Mouse (Mus musculus): ENCODE results near the gene Tmem37. TPM values are rescaled to one million over a fixed set of nuclear protein-coding genes. Genes with fewer than 3 reads are reported as not detected.
A peak's percentile ranks its signal among the peaks of the same experiment; 100 is the strongest.

The Tmem37 gene
- polyA plus RNA-seq, 1 experiment, result 5.8 TPM

GRCm38 (mm10) chr1:120044584-120044983 is 29.3 kb downstream of the Tmem37 start:
- TF ChIP-seq POLR2A (IDR thresholded peaks at IDR 0.05; ENCODE audit: borderline replicate concordance, control insufficient read depth, low read depth, low read length), result no peak
- no peak for TF ChIP-seq CTCF (IDR thresholded peaks at IDR 0.05; ENCODE audit: control insufficient read depth, insufficient read depth, low read length)
- H3K4me3 ChIP-seq (replicated peaks; ENCODE audit: control insufficient read depth, low read depth, low read length), result no peak overlapping the region
- H3K4me1 ChIP-seq (ENCODE audit: control insufficient read depth, insufficient read depth, low read length), result peaks cover 2% of the 10 kb centered on the region; the same call in 1 of the 2 replicates
- WGBS, result 49% methylated on average over 16 of the region's 16 CpGs
- H3K27ac ChIP-seq (ENCODE audit: control insufficient read depth, insufficient read depth, low read depth, low read length, poor library complexity), result no peak overlapping the region

- WGBS, result 91% methylated on average over 8 of the region's 8 CpGs
- TF ChIP-seq CTCF (IDR thresholded peaks at IDR 0.05; ENCODE audit: control insufficient read depth, insufficient read depth, low read length), result no peak
- TF ChIP-seq POLR2A (IDR thresholded peaks at IDR 0.05; ENCODE audit: borderline replicate concordance, control insufficient read depth, low read depth, low read length), result no peak
- H3K4me3 ChIP-seq (replicated peaks; ENCODE audit: control insufficient read depth, low read depth, low read length), result no peak overlapping the region
- peaks cover 2% of the 10 kb centered on the region; the same call in 1 of the 2 replicates for H3K4me1 ChIP-seq (ENCODE audit: control insufficient read depth, insufficient read depth, low read length)
- no peak overlapping the region for H3K27ac ChIP-seq (ENCODE audit: control insufficient read depth, insufficient read depth, low read depth, low read length, poor library complexity)
Observed at GRCm38 (mm10) chr1:120042421-120042820, 31.5 kb downstream of the Tmem37 start.

- Histone ChIP-seq H3K4me1 (ENCODE audit: control insufficient read depth, insufficient read depth, low read length) (no peaks in the 10 kb centered on the region; the same call in 1 of the 2 replicates), H3K27ac (ENCODE audit: control insufficient read depth, insufficient read depth, low read depth, low read length, poor library complexity) (no peak overlapping the region; the same call in 1 of the 2 replicates), H3K4me3 (replicated peaks; ENCODE audit: control insufficient read depth, low read depth, low read length) (no peak overlapping the region)
- TF ChIP-seq POLR2A (IDR thresholded peaks at IDR 0.05; ENCODE audit: borderline replicate concordance, control insufficient read depth, low read depth, low read length) (no peak), CTCF (IDR thresholded peaks at IDR 0.05; ENCODE audit: control insufficient read depth, insufficient read depth, low read length) (no peak)
- WGBS, result 45% methylated on average over 9 of the region's 9 CpGs
Observed at GRCm38 (mm10) chr1:120038594-120038993, 35.3 kb downstream of the Tmem37 start.

- WGBS, result 73% methylated on average over 9 of the region's 9 CpGs
- Histone ChIP-seq H3K4me1 (ENCODE audit: control insufficient read depth, insufficient read depth, low read length) (no peaks in the 10 kb centered on the region), H3K4me3 (replicated peaks; ENCODE audit: control insufficient read depth, low read depth, low read length) (no peak overlapping the region), H3K27ac (ENCODE audit: control insufficient read depth, insufficient read depth, low read depth, low read length, poor library complexity) (no peak overlapping the region)
- TF ChIP-seq POLR2A (IDR thresholded peaks at IDR 0.05; ENCODE audit: borderline replicate concordance, control insufficient read depth, low read depth, low read length) (no peak), CTCF (IDR thresholded peaks at IDR 0.05; ENCODE audit: control insufficient read depth, insufficient read depth, low read length) (no peak)
Observed at GRCm38 (mm10) chr1:120037021-120037683, 36.7 kb downstream of the Tmem37 start.

- TF ChIP-seq POLR2A (IDR thresholded peaks at IDR 0.05; ENCODE audit: borderline replicate concordance, control insufficient read depth, low read depth, low read length), result no peak
- no peak for TF ChIP-seq CTCF (IDR thresholded peaks at IDR 0.05; ENCODE audit: control insufficient read depth, insufficient read depth, low read length)
- WGBS, result 75% methylated on average over 7 of the region's 7 CpGs
- H3K4me1 ChIP-seq (ENCODE audit: control insufficient read depth, insufficient read depth, low read length), result no peaks in the 10 kb centered on the region
- no peak overlapping the region for H3K27ac ChIP-seq (ENCODE audit: control insufficient read depth, insufficient read depth, low read depth, low read length, poor library complexity)
- H3K4me3 ChIP-seq (replicated peaks; ENCODE audit: control insufficient read depth, low read depth, low read length), result no peak overlapping the region
Observed at GRCm38 (mm10) chr1:120035456-120036034, 38.3 kb downstream of the Tmem37 start.

GRCm38 (mm10) chr1:120034793-120035192 is 39.1 kb downstream of the Tmem37 start:
- 64% methylated on average over 1 of the region's 1 CpGs for WGBS
- TF ChIP-seq CTCF (IDR thresholded peaks at IDR 0.05; ENCODE audit: control insufficient read depth, insufficient read depth, low read length), result no peak
- TF ChIP-seq POLR2A (IDR thresholded peaks at IDR 0.05; ENCODE audit: borderline replicate concordance, control insufficient read depth, low read depth, low read length), result no peak
- H3K27ac ChIP-seq (ENCODE audit: control insufficient read depth, insufficient read depth, low read depth, low read length, poor library complexity), result no peak overlapping the region
- no peak overlapping the region for H3K4me3 ChIP-seq (replicated peaks; ENCODE audit: control insufficient read depth, low read depth, low read length)
- no peaks in the 10 kb centered on the region for H3K4me1 ChIP-seq (ENCODE audit: control insufficient read depth, insufficient read depth, low read length)

GRCm38 (mm10) chr1:120033469-120033854 is 40.4 kb downstream of the Tmem37 start:
- 71% methylated on average over 2 of the region's 2 CpGs for WGBS
- TF ChIP-seq CTCF (IDR thresholded peaks at IDR 0.05; ENCODE audit: control insufficient read depth, insufficient read depth, low read length) (no peak), POLR2A (IDR thresholded peaks at IDR 0.05; ENCODE audit: borderline replicate concordance, control insufficient read depth, low read depth, low read length) (no peak)
- no peaks in the 10 kb centered on the region for H3K4me1 ChIP-seq (ENCODE audit: control insufficient read depth, insufficient read depth, low read length)
- no peak overlapping the region for H3K4me3 ChIP-seq (replicated peaks; ENCODE audit: control insufficient read depth, low read depth, low read length)
- H3K27ac ChIP-seq (ENCODE audit: control insufficient read depth, insufficient read depth, low read depth, low read length, poor library complexity), result no peak overlapping the region

- TF ChIP-seq CTCF (IDR thresholded peaks at IDR 0.05; ENCODE audit: control insufficient read depth, insufficient read depth, low read length), result peak; percentile 90
- no peak for TF ChIP-seq POLR2A (IDR thresholded peaks at IDR 0.05; ENCODE audit: borderline replicate concordance, control insufficient read depth, low read depth, low read length)
- Histone ChIP-seq H3K4me1 (ENCODE audit: control insufficient read depth, insufficient read depth, low read length) (no peaks in the 10 kb centered on the region), H3K27ac (ENCODE audit: control insufficient read depth, insufficient read depth, low read depth, low read length, poor library complexity) (no peak overlapping the region), H3K4me3 (replicated peaks; ENCODE audit: control insufficient read depth, low read depth, low read length) (no peak overlapping the region)
- 34% methylated on average over 10 of the region's 10 CpGs for WGBS
Observed at GRCm38 (mm10) chr1:120032804-120033468, 40.9 kb downstream of the Tmem37 start.
